ENCODE assay signal across 11 mouse cellular contexts in genomic region chr7:49882694-49883389, GRCm38 (mm10). TPM values are rescaled to one million over a fixed set of nuclear protein-coding genes. Genes with fewer than 3 reads are reported as not detected.
DNase-seq lines count a peak whose midpoint lies in the region; ATAC-seq and TF ChIP-seq lines count a peak whose summit lies in the region.
"Had no signal": no experiment of that assay in that cellular context is flagged by ENCODE, and none has a peak within 500 bp of the region (broad histone marks: within the 10 kb centered on the region; RNA-seq: fewer than 3 reads in every experiment).

No protein-coding gene starts in this region.

- no peaks in the 10 kb centered on the region for H3K27me3 ChIP-seq in hindbrain, embryonic 11.5 days (ENCODE audit: control insufficient read depth, insufficient read depth, low read length)
- H3K27me3 ChIP-seq in hindbrain, embryonic 10.5 days (ENCODE audit: insufficient read depth, poor library complexity, severe bottlenecking) = peaks cover 6% of the 10 kb centered on the region; the same call in 1 of the 2 replicates
- no peaks in the 10 kb centered on the region for H3K27me3 ChIP-seq in Patski
- H3K27me3 ChIP-seq in hindbrain, embryonic 15.5 days = no peaks in the 10 kb centered on the region
- no peaks in the 10 kb centered on the region for H3K27me3 ChIP-seq in midbrain, embryonic 14.5 days (ENCODE audit: control insufficient read depth, insufficient read depth, low read length)
- H3K27me3 ChIP-seq in thymus, adult 2 months (ENCODE audit: control insufficient read depth, insufficient read depth, low read length) = no peaks in the 10 kb centered on the region
- H3K27me3 ChIP-seq: liver, embryonic 13.5 days had no signal

- H3K4me2 ChIP-seq in hindbrain, embryonic 11.5 days (replicated peaks; ENCODE audit: low read depth, low read length) = no peak overlapping the region
- peak overlapping the region; percentile 20; the same call in 1 of the 2 replicates for H3K4me2 ChIP-seq in hindbrain, embryonic 15.5 days
- H3K4me2 ChIP-seq in midbrain, embryonic 14.5 days (ENCODE audit: low read length) = peak overlapping the region; percentile 24
- H3K4me2 ChIP-seq: liver, embryonic 13.5 days had no signal

- CTCF ChIA-PET in Patski (lab: Charles Lee) = interaction anchor here (1.2 kb wide), 1 partner anchor 40 kb away, joined by 4 read pairs; no protein-coding TSS in a partner anchor

- H3K36me3 ChIP-seq in hindbrain, embryonic 11.5 days (ENCODE audit: control insufficient read depth, insufficient read depth, low read length) = no peaks in the 10 kb centered on the region
- H3K36me3 ChIP-seq in hindbrain, embryonic 10.5 days = no peaks in the 10 kb centered on the region
- no peaks in the 10 kb centered on the region for H3K36me3 ChIP-seq in hindbrain, embryonic 15.5 days
- H3K36me3 ChIP-seq in midbrain, embryonic 14.5 days (ENCODE audit: control insufficient read depth, insufficient read depth, low read length) = no peaks in the 10 kb centered on the region
- H3K36me3 ChIP-seq in thymus, adult 2 months (ENCODE audit: control insufficient read depth, insufficient read depth, low read length) = no peaks in the 10 kb centered on the region
- H3K36me3 ChIP-seq: liver, embryonic 13.5 days had no signal

- no peak overlapping the region for H3K9ac ChIP-seq in hindbrain, embryonic 11.5 days (ENCODE audit: low read depth, low read length)
- H3K9ac ChIP-seq in hindbrain, embryonic 15.5 days = no peak overlapping the region
- H3K9ac ChIP-seq in midbrain, embryonic 14.5 days (replicated peaks; ENCODE audit: low read length) = peak overlapping the region; percentile 39; the same call in 1 of the 2 replicates
- H3K9ac ChIP-seq: liver, embryonic 13.5 days had no signal

- TF ChIP-seq CTCF in Patski (IDR thresholded peaks at IDR 0.05) = no peak
- no peak for TF ChIP-seq CTCF in thymus, adult 2 months (IDR thresholded peaks at IDR 0.05; ENCODE audit: borderline replicate concordance, control insufficient read depth, extremely low read depth, insufficient read depth, low read length, poor library complexity)

- in situ Hi-C loops in Patski (cut with MboI; ENCODE audit: low pct_unique_long_range_greater_than_20kb) = no loop called here

- no peak for ATAC-seq in hindbrain, embryonic 11.5 days (ENCODE audit: low FRiP score)
- peak; percentile 77 for ATAC-seq in Patski
- ATAC-seq in hindbrain, embryonic 15.5 days (ENCODE audit: low FRiP score, low read depth) = peak; percentile 59; the same call in 1 of the 2 replicates
- ATAC-seq in midbrain, embryonic 14.5 days (ENCODE audit: low FRiP score, low TSS enrichment) = no peak

- H3K4me1 ChIP-seq in hindbrain, embryonic 11.5 days (replicated peaks; ENCODE audit: control insufficient read depth, insufficient read depth, low read length) = no peaks in the 10 kb centered on the region
- peaks cover 8% of the 10 kb centered on the region for H3K4me1 ChIP-seq in hindbrain, embryonic 10.5 days (replicated peaks)
- H3K4me1 ChIP-seq in hindbrain, embryonic 15.5 days (replicated peaks) = peaks cover 22% of the 10 kb centered on the region
- peaks cover 23% of the 10 kb centered on the region for H3K4me1 ChIP-seq in midbrain, embryonic 14.5 days (ENCODE audit: control insufficient read depth, insufficient read depth, low read length)
- H3K4me1 ChIP-seq in thymus, adult 2 months (replicated peaks; ENCODE audit: control insufficient read depth, insufficient read depth, low read length) = no peaks in the 10 kb centered on the region
- H3K4me1 ChIP-seq: liver, embryonic 13.5 days had no signal

- H3K4me3 ChIP-seq in hindbrain, embryonic 11.5 days (ENCODE audit: low read depth, low read length) = no peak overlapping the region
- no peak overlapping the region for H3K4me3 ChIP-seq in hindbrain, embryonic 10.5 days
- H3K4me3 ChIP-seq in hindbrain, embryonic 15.5 days = no peak overlapping the region
- no peak overlapping the region for H3K4me3 ChIP-seq in midbrain, embryonic 14.5 days (replicated peaks; ENCODE audit: low read depth, low read length)
- no peak overlapping the region for H3K4me3 ChIP-seq in thymus, adult 2 months (ENCODE audit: control insufficient read depth, insufficient read depth, low read length)
- H3K4me3 ChIP-seq: liver, embryonic 13.5 days had no signal

- no peaks in the 10 kb centered on the region for H3K9me3 ChIP-seq in hindbrain, embryonic 11.5 days (ENCODE audit: control insufficient read depth, low read length)
- H3K9me3 ChIP-seq in hindbrain, embryonic 10.5 days = no peaks in the 10 kb centered on the region
- no peaks in the 10 kb centered on the region for H3K9me3 ChIP-seq in hindbrain, embryonic 15.5 days
- H3K9me3 ChIP-seq in midbrain, embryonic 14.5 days (ENCODE audit: control insufficient read depth, low read length) = no peaks in the 10 kb centered on the region
- H3K9me3 ChIP-seq: liver, embryonic 13.5 days had no signal

- no peak overlapping the region for H3K27ac ChIP-seq in hindbrain, embryonic 11.5 days (ENCODE audit: low read depth, low read length)
- no peak overlapping the region for H3K27ac ChIP-seq in hindbrain, embryonic 10.5 days
- peak overlapping the region; percentile 78 for H3K27ac ChIP-seq in hindbrain, embryonic 15.5 days (replicated peaks)
- H3K27ac ChIP-seq in midbrain, embryonic 14.5 days (replicated peaks; ENCODE audit: low read depth, low read length) = peak overlapping the region; percentile 82
- no peak overlapping the region for H3K27ac ChIP-seq in thymus, adult 2 months (ENCODE audit: control insufficient read depth, insufficient read depth, low read length)
- H3K27ac ChIP-seq: liver, embryonic 13.5 days had no signal

- POLR2A ChIA-PET in Patski (lab: Charles Lee) = no interaction called here

- DNase-seq in hindbrain, embryonic 11.5 days (ENCODE audit: low spot score) = peak; percentile 12
- DNase-seq in hindbrain, embryonic 10.5 days (ENCODE audit: low spot score) = no peak
- DNase-seq in Patski (ENCODE audit: low read depth, low spot score) = no peak
- DNase-seq in midbrain, embryonic 14.5 days = peak; percentile 80
- DNase-seq in adrenal gland, postnatal 14 days = no peak
- DNase-seq in T-cell, adult 2 months (ENCODE audit: low spot score) = no peak
- DNase-seq in thymus, adult 2 months = no peak
- DNase-seq: liver, embryonic 13.5 days; spleen, adult 18-20 months had no signal

- WGBS in hindbrain, embryonic 11.5 days = 31% methylated on average over 16 of the region's 16 CpGs
- 29% methylated on average over 16 of the region's 16 CpGs for WGBS in hindbrain, embryonic 10.5 days
- WGBS in hindbrain, embryonic 15.5 days = 12% methylated on average over 16 of the region's 16 CpGs
- 22% methylated on average over 16 of the region's 16 CpGs for WGBS in midbrain, embryonic 14.5 days
- WGBS in thymus, adult 2 months = 41% methylated on average over 16 of the region's 16 CpGs

- no peak for TF ChIP-seq POLR2A in thymus, adult 2 months (IDR thresholded peaks at IDR 0.05; ENCODE audit: control insufficient read depth, extremely low read depth, insufficient read depth, low read length, poor library complexity)

RNA-seq across cellular contexts. Expression of gene Slc6a5, which starts 27.1 kb away (rescaled TPM):
- 5.2 and 5.4 TPM in 2 replicates for polyA plus RNA-seq in hindbrain, embryonic 11.5 days (2014; fragmentation: Nextera tagmentation; extraction: Ambion mirVana)
- 0.60 and 4.1 TPM in 2 replicates for polyA plus RNA-seq in hindbrain, embryonic 10.5 days (2016; fragmentation: Nextera tagmentation; extraction: Ambion mirVana)
- polyA plus RNA-seq in Patski (2021) = 0.01 TPM
- 10.7 and 11.5 TPM in 2 replicates for polyA plus RNA-seq in hindbrain, embryonic 15.5 days (2015; fragmentation: Nextera tagmentation; extraction: Ambion mirVana)
- polyA plus RNA-seq in midbrain, embryonic 14.5 days (2014; fragmentation: Nextera tagmentation; extraction: Ambion mirVana) = 0.34 and 0.46 TPM in 2 replicates
- total RNA-seq in adrenal gland, postnatal 14 days (2021) = 1.1 and 1.7 TPM in 2 replicates
- polyA plus RNA-seq in thymus, adult 2 months (2012; rRNA removed) = 0.18 and 0.19 TPM in 2 replicates
- total RNA-seq: MEL had no signal
- polyA plus RNA-seq: liver, embryonic 13.5 days had no signal

Comparison
In these comparisons a context has a peak if more than half of its experiments do, and no peak if none do; other contexts are left out.
1. ATAC-seq: peak in Patski (single experiment) and hindbrain, embryonic 15.5 days (single experiment); none in hindbrain, embryonic 11.5 days (single experiment) and midbrain, embryonic 14.5 days (single experiment).
2. DNase-seq: peak in hindbrain, embryonic 11.5 days (single experiment) and midbrain, embryonic 14.5 days (single experiment); none in hindbrain, embryonic 10.5 days (single experiment), Patski (single experiment), adrenal gland, postnatal 14 days (single experiment), T-cell, adult 2 months (single experiment) and thymus, adult 2 months (single experiment).
3. H3K27ac ChIP-seq: peak in hindbrain, embryonic 15.5 days (single experiment) and midbrain, embryonic 14.5 days (single experiment); none in hindbrain, embryonic 11.5 days (single experiment), hindbrain, embryonic 10.5 days (single experiment) and thymus, adult 2 months (single experiment).